Mouse (Mus musculus) kidney, adult 2 months (tissue): ENCODE data around the gene Tpo.
A peak's percentile ranks its signal among the peaks of the same experiment; 100 is the strongest.

Source experiments
- CTCF ChIP-seq: fragments of 200-500 bp; conservative IDR thresholded peaks from 2 replicates; pipeline ENCODE4 v1.5.1; 2011; ENCODE audit warnings: low read depth, mild to moderate bottlenecking, control low read depth, low read length, moderate library complexity, mixed read lengths; ENCODE audit not compliant: insufficient read depth, insufficient read length
- POLR2A ChIP-seq: fragments of 200-500 bp; IDR thresholded peaks from one replicate; pipeline ENCODE4 v1.6.1; 2011; ENCODE audit warnings: low read depth, low read length, control low read depth

DNA sequence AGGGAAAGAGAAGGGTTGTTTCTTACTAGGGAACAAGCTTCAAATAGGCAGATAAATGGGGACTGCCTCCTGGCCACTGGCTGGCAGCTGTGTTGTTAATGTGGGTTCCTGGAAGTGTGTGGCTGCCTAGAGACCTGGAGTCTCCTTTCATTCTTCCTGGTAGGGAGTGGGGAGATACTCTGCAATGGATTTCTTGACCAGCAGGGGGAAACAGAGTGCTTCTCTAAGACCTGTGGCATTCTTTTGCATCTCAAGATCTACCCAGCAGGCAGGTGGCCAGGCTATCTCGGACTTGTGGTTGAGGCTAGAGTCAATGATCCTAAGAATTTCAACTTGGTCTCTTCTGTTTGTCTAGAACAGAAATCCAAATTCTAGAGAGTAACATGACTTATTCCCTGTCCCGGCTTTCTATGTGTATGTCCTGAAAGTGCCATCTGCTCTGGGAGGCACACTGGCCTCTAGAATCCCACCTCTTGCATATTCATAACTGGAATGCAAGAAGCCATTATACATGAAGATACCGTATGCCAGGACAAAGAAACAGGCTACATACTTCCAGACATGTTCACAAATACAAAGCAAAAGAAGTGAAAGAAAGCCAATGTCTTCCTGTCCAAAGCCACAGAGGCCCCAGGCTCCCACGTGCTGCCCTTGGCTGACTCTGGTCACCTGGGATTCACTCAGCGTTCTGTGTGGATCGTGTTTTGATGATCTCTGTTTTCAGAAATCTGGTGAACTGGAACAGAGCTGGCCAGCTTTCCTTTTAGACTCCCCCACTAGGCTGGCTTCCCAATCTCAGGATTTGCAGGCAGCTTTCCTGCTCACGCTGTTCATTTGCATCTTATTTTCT lies 3.6 kb downstream of the Tpo start:
- TF ChIP-seq POLR2A (no peak), CTCF (peak; percentile 67)
